Mouse (Mus musculus): ENCODE measurements around the gene Tgfa. TPM values are rescaled to one million over a fixed set of nuclear protein-coding genes. Genes with fewer than 3 reads are reported as not detected.

Tgfa gene
- polyA plus RNA-seq, 1 experiment from 2014 or later, result 1.5 TPM

DNA sequence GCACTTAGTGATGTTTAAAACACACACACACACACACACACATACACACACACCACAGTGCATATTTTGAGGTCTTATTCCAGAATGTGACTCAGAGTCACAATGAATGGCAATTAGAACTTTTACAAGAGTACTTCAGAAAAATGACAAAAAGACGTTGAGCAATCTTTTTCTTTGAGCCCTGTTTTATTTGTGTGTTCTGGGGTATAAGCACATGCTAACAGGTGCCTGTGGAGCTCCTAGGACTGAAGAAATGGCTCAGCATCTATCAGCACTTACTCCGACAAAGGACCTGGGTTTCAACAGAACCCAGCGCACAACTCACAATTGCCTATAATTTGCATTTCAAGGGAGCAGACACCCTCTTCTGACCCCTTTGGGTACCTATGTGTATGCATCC, 31.0 kb upstream of the Tgfa start:
- no peak overlapping the region for H3K4me2 ChIP-seq
- 68% methylated on average over 3 of the region's 3 CpGs for WGBS
- peaks cover 6% of the 10 kb centered on the region; the same call in 1 of the 2 replicates for H3K27me3 ChIP-seq
- H3K4me3 ChIP-seq (replicated peaks), result no peak overlapping the region
- no peak overlapping the region for H3K27ac ChIP-seq
- H3K36me3 ChIP-seq, result no peaks in the 10 kb centered on the region
- ATAC-seq (ENCODE audit: insufficient number of reproducible peaks, insufficient read depth, low FRiP score, low TSS enrichment, low read depth), result no peak
- no peaks in the 10 kb centered on the region for H3K9me3 ChIP-seq
- H3K9ac ChIP-seq (replicated peaks), result no peak overlapping the region
- no peaks in the 10 kb centered on the region for H3K4me1 ChIP-seq (replicated peaks)

DNA sequence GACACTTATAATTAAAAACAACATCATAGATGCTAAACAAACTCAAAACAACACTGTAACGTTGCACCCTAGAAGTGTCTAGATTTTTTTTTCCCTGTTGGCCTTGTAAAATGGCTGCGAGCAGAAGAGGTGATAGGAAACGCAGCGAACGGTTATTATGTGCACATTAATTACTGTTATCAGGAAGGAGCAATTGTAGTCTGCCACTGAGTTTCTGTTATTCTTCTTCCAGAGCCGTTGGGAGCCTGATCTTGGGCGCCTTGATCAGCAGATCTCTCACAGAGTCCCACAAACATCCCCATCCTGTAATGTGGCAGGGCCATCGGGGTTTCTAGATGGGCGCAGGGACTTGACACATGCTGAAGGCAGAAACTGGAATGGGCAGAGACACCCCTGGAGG, 28.6 kb upstream of the Tgfa start:
- Histone ChIP-seq H3K9me3 (no peaks in the 10 kb centered on the region), H3K27ac (no peak overlapping the region), H3K4me3 (replicated peaks) (no peak overlapping the region), H3K9ac (replicated peaks) (no peak overlapping the region), H3K36me3 (no peaks in the 10 kb centered on the region), H3K4me1 (replicated peaks) (no peaks in the 10 kb centered on the region), H3K4me2 (no peak overlapping the region), H3K27me3 (peaks cover 6% of the 10 kb centered on the region; the same call in 1 of the 2 replicates)
- WGBS, result 79% methylated on average over 9 of the region's 9 CpGs
- no peak for ATAC-seq (ENCODE audit: insufficient number of reproducible peaks, insufficient read depth, low FRiP score, low TSS enrichment, low read depth)

DNA sequence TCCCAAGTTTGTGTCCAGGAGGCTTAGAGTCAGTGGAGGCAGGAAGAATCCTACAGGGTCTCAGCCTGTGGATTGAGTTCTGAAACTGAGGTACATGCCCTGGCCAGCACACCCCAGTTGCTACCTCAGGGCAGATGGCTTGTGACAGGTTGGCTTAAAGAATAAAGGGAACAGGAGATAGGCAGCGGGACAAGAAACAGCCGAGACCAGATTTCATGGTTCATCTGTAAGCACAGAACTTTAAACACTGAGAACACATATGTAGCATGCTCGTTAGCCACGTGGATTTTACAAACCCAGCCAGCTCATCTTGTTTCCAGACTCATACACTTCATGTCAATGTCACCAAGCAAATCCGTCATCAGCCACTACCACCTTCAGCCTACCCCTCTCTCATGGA, 27.2 kb upstream of the Tgfa start:
- no peak overlapping the region for H3K4me3 ChIP-seq (replicated peaks)
- no peak overlapping the region for H3K27ac ChIP-seq
- WGBS, result 70% methylated on average over 5 of the region's 5 CpGs
- H3K27me3 ChIP-seq, result peaks cover 6% of the 10 kb centered on the region; the same call in 1 of the 2 replicates
- H3K9me3 ChIP-seq, result no peaks in the 10 kb centered on the region
- H3K36me3 ChIP-seq, result no peaks in the 10 kb centered on the region
- no peaks in the 10 kb centered on the region for H3K4me1 ChIP-seq (replicated peaks)
- H3K9ac ChIP-seq (replicated peaks), result no peak overlapping the region
- ATAC-seq (ENCODE audit: insufficient number of reproducible peaks, insufficient read depth, low FRiP score, low TSS enrichment, low read depth), result no peak
- H3K4me2 ChIP-seq, result no peak overlapping the region

- H3K27ac ChIP-seq, result no peak overlapping the region
- H3K4me3 ChIP-seq (replicated peaks), result no peak overlapping the region
- 55% methylated on average over 4 of the region's 4 CpGs for WGBS
- H3K4me1 ChIP-seq (replicated peaks), result no peaks in the 10 kb centered on the region
- no peak for ATAC-seq (ENCODE audit: insufficient number of reproducible peaks, insufficient read depth, low FRiP score, low TSS enrichment, low read depth)
- no peak overlapping the region for H3K4me2 ChIP-seq
- H3K9me3 ChIP-seq, result no peaks in the 10 kb centered on the region
- H3K36me3 ChIP-seq, result no peaks in the 10 kb centered on the region
- H3K27me3 ChIP-seq, result peaks cover 6% of the 10 kb centered on the region; the same call in 1 of the 2 replicates
- no peak overlapping the region for H3K9ac ChIP-seq (replicated peaks)
Measured at GRCm38 (mm10) chr6:86169166-86169565, 25.9 kb upstream of the Tgfa start.

GRCm38 (mm10) chr6:86176236-86176635, 18.8 kb upstream of the Tgfa start:
- Histone ChIP-seq H3K4me1 (replicated peaks) (peaks cover 5% of the 10 kb centered on the region; the same call in 1 of the 2 replicates), H3K27ac (no peak overlapping the region), H3K9ac (replicated peaks) (no peak overlapping the region), H3K4me3 (replicated peaks) (no peak overlapping the region), H3K27me3 (no peaks in the 10 kb centered on the region), H3K36me3 (no peaks in the 10 kb centered on the region), H3K4me2 (no peak overlapping the region), H3K9me3 (no peaks in the 10 kb centered on the region)
- 84% methylated on average over 5 of the region's 5 CpGs for WGBS
- no peak for ATAC-seq (ENCODE audit: insufficient number of reproducible peaks, insufficient read depth, low FRiP score, low TSS enrichment, low read depth)

DNA sequence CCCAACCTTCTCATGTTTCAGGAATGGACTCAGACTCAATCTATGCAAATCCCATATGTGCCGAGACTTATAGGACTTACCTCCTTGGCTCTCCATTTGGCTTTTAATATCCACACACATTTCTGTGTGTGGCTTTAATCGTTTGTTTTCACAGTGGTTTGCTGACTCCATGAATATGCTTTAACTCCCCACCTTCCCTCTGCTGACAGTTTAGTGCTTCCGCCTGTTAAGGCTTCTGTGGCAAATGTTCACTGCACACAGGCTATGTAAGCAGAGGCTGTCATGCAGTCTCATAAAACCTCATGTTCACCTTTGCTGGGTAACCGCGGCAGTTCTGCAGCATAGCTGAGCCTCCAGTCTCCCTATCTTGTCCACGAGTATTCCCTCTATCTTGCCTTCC, 18.3 kb upstream of the Tgfa start:
- Histone ChIP-seq H3K27me3 (no peaks in the 10 kb centered on the region), H3K9ac (replicated peaks) (no peak overlapping the region), H3K9me3 (no peaks in the 10 kb centered on the region), H3K36me3 (no peaks in the 10 kb centered on the region), H3K4me2 (no peak overlapping the region), H3K4me1 (replicated peaks) (peaks cover 5% of the 10 kb centered on the region; the same call in 1 of the 2 replicates), H3K4me3 (replicated peaks) (no peak overlapping the region), H3K27ac (0 out of 2 replicates have a peak overlapping the region, but pooled peaks have one; percentile 7)
- 63% methylated on average over 6 of the region's 6 CpGs for WGBS
- ATAC-seq (ENCODE audit: insufficient number of reproducible peaks, insufficient read depth, low FRiP score, low TSS enrichment, low read depth), result no peak

GRCm38 (mm10) chr6:86177331-86177982, 17.6 kb upstream of the Tgfa start:
- peaks cover 5% of the 10 kb centered on the region; the same call in 1 of the 2 replicates for H3K4me1 ChIP-seq (replicated peaks)
- no peak overlapping the region for H3K4me3 ChIP-seq (replicated peaks)
- H3K4me2 ChIP-seq, result no peak overlapping the region
- H3K36me3 ChIP-seq, result no peaks in the 10 kb centered on the region
- H3K9ac ChIP-seq (replicated peaks), result no peak overlapping the region
- no peaks in the 10 kb centered on the region for H3K27me3 ChIP-seq
- no peak overlapping the region for H3K27ac ChIP-seq
- H3K9me3 ChIP-seq, result no peaks in the 10 kb centered on the region
- no peak for ATAC-seq (ENCODE audit: insufficient number of reproducible peaks, insufficient read depth, low FRiP score, low TSS enrichment, low read depth)
- 92% methylated on average over 9 of the region's 9 CpGs for WGBS

GRCm38 (mm10) chr6:86180617-86181016, 14.4 kb upstream of the Tgfa start:
- Histone ChIP-seq H3K9me3 (no peaks in the 10 kb centered on the region), H3K27ac (no peak overlapping the region), H3K27me3 (no peaks in the 10 kb centered on the region), H3K4me1 (replicated peaks) (peaks cover 5% of the 10 kb centered on the region; the same call in 1 of the 2 replicates), H3K4me2 (no peak overlapping the region), H3K4me3 (replicated peaks) (no peak overlapping the region), H3K36me3 (no peaks in the 10 kb centered on the region), H3K9ac (replicated peaks) (no peak overlapping the region)
- 37% methylated on average over 2 of the region's 2 CpGs for WGBS
- no peak for ATAC-seq (ENCODE audit: insufficient number of reproducible peaks, insufficient read depth, low FRiP score, low TSS enrichment, low read depth)

DNA sequence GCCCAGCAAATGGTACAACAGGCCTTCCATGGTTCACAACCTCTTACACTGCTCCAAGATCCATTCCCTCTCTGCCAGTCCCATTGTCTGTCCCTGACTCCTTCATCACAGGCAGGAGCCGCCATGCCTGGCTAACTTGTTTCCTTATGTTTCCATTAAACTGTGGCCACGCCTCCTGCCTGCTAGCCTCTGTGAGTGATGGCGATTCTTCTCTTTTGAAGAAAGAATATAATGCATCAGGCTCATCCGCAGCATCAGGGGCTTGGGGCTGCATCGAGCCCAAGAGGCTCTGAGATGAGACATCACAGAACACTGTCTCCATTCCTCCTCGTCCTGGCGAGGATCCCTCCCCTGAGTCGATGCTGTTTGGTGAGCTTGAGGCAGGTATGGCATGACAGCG, 13.0 kb upstream of the Tgfa start:
- no peak overlapping the region for H3K4me3 ChIP-seq (replicated peaks)
- no peak overlapping the region for H3K9ac ChIP-seq (replicated peaks)
- H3K4me2 ChIP-seq, result no peak overlapping the region
- H3K4me1 ChIP-seq (replicated peaks), result peaks cover under 1% of the 10 kb centered on the region; the same call in 1 of the 2 replicates
- no peak overlapping the region for H3K27ac ChIP-seq
- ATAC-seq (ENCODE audit: insufficient number of reproducible peaks, insufficient read depth, low FRiP score, low TSS enrichment, low read depth), result no peak
- H3K9me3 ChIP-seq, result no peaks in the 10 kb centered on the region
- H3K27me3 ChIP-seq, result no peaks in the 10 kb centered on the region
- WGBS, result 69% methylated on average over 9 of the region's 9 CpGs
- no peaks in the 10 kb centered on the region for H3K36me3 ChIP-seq

- 88% methylated on average over 5 of the region's 5 CpGs for WGBS
Measured at GRCm38 (mm10) chr6:86182626-86183025, 12.4 kb upstream of the Tgfa start.

DNA sequence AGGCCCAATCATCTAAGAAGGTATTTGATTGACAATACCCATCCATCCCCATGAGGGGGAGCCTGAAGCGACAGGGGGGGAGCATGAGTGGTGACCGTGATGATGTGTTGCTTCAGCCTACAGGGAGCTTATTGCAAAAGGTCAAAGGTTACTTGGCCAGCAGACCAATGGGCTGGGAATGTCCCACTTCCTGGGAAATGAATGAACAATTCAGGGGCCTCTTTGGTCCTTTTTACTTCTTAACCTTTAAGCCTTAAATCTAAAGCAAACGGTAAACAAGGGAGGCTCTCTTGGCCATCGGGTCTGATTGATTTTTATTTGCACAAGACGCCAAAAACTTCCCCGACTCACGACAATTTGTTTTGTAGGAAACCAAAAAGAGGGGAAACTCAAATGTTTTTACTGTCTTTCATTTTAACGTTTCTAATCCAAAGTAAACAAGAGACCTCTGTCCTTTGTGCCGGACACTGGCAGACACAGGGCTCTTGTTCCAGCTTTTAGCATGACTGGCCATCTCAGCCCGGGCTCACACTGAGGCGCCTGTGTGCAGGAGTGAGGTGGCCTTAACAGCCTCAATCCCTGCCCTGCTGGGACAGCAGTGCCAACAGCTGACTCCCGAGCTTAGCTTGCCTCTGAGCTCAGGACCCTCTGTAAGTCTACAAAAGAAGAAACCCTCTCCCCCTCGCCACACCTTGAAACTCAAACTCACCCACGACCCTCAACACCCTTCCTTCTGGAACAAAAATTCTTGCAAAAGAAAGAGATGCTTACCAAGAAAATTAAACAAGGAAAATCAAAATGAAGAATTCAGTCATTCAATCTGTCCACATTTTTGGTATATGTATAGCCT, 8.7 kb upstream of the Tgfa start:
- Histone ChIP-seq H3K9me3 (no peaks in the 10 kb centered on the region), H3K27ac (no peak overlapping the region), H3K4me1 (replicated peaks) (no peaks in the 10 kb centered on the region), H3K9ac (replicated peaks) (no peak overlapping the region), H3K4me3 (replicated peaks) (no peak overlapping the region), H3K27me3 (peaks cover 10% of the 10 kb centered on the region; the same call in 1 of the 2 replicates), H3K36me3 (no peaks in the 10 kb centered on the region), H3K4me2 (no peak overlapping the region)
- 62% methylated on average over 14 of the region's 14 CpGs for WGBS
- no peak for ATAC-seq (ENCODE audit: insufficient number of reproducible peaks, insufficient read depth, low FRiP score, low TSS enrichment, low read depth)

More at GRCm38 (mm10) chr6:86182626-86183025, 12.4 kb upstream of the Tgfa start:
- H3K9me3 ChIP-seq, result no peaks in the 10 kb centered on the region
- no peak for ATAC-seq (ENCODE audit: insufficient number of reproducible peaks, insufficient read depth, low FRiP score, low TSS enrichment, low read depth)
- H3K4me1 ChIP-seq (replicated peaks), result no peaks in the 10 kb centered on the region; the same call in 1 of the 2 replicates
- no peak overlapping the region for H3K9ac ChIP-seq (replicated peaks)
- no peak overlapping the region for H3K4me3 ChIP-seq (replicated peaks)
- no peak overlapping the region for H3K4me2 ChIP-seq
- H3K36me3 ChIP-seq, result no peaks in the 10 kb centered on the region
- H3K27me3 ChIP-seq, result no peaks in the 10 kb centered on the region
- H3K27ac ChIP-seq, result no peak overlapping the region

All from limb, embryonic 12.5 days (tissue).